Mouse (Mus musculus): ENCODE measurements around the gene Gm21954.

The Gm21954 gene

DNA sequence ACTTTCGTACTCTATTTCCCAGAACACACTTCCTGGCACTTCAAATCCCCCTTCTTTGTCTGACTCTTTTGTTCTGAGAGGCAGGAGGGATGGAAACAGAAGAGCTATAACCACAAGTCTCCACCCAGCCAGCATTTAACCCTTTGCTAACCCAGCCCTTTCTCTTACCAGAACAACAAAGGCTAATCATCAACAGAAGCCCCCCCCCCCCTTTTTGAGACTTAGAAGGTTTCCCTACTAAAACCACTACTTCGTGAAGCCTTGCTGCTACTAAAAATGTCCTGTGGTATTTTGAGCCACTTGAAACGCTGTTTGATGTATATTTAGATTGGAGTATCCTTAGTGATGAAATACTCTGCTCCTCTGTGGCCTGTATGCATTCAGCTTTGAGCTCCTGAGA lies 52.7 kb downstream of the Gm21954 start:
- no peak for DNase-seq (ENCODE audit: low read depth in 1 of 2, low spot score in 2 of 2)

DNA sequence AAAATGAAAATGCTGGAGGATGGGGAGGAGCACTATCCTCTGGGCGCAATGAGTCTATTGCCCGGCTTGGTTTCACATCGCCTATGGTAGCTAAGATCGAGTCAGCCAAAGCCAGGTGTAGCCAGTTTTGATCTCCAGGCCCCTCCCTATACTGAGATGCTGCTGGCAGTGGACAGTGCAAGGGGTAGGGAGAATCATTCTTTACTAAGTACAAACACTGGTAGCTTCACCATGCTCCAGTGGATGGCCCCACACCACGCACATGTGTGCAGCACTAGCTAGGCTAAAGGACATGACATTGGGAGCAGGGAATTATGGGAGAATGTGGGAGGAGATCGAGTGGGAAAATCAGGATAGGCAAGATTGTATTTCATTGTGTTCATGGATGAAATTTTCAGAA lies 53.2 kb downstream of the Gm21954 start:
- DNase-seq (ENCODE audit: low read depth in 1 of 2, low spot score in 2 of 2): no peak

DNA sequence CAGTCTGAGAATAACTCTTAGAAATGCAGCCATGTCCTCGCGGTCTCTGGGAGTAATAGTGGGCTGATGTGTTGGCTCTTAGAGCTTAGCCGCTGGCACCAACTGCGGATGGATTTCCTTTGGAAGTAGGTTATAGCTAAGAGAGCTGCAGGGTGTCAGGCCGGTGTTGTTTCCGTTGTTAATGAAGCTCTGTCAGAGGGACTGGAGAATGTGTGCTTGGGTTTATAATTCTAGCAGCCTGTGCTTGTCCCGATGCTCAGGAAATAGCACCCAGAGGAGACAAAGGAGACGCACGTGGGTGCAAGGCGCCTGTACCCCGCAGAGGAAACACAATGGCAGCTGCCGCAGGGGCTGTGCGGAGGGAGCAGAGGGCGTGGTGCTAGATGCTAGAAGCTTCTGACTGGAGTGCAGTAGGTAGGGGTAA lies 56.5 kb downstream of the Gm21954 start:
- DNase-seq (ENCODE audit: low read depth in 1 of 2, low spot score in 2 of 2): no peak
